Comparison of ENCODE assay signal across 27 mouse cellular contexts in genomic region chr9:94449911-94450310, GRCm38 (mm10).
DNase-seq lines count a peak whose midpoint lies in the region; ATAC-seq and TF ChIP-seq lines count a peak whose summit lies in the region.
"Had no signal": no experiment of that assay in that cellular context is flagged by ENCODE, and none has a peak within 500 bp of the region (broad histone marks: within the 10 kb centered on the region; RNA-seq: fewer than 3 reads in every experiment).

No protein-coding gene starts in this region.

- H3K4me3 ChIP-seq in heart, embryonic 10.5 days, result no peak overlapping the region
- no peak overlapping the region for H3K4me3 ChIP-seq in heart, embryonic 11.5 days (ENCODE audit: low read depth, low read length)
- no peak overlapping the region for H3K4me3 ChIP-seq in lung, embryonic 15.5 days
- no peak overlapping the region for H3K4me3 ChIP-seq in midbrain, postnatal 0 days (ENCODE audit: low read depth, low read length)
- H3K4me3 ChIP-seq in gastrocnemius, adult 2 months, result no peak overlapping the region
- H3K4me3 ChIP-seq: embryonic facial prominence, embryonic 10.5 days; embryonic facial prominence, embryonic 13.5 days; erythroblast, embryonic 14.5 days; forebrain, embryonic 12.5 days; forebrain, embryonic 15.5 days; heart, embryonic 13.5 days had no signal

- no peaks in the 10 kb centered on the region for H3K27me3 ChIP-seq in heart, embryonic 10.5 days (ENCODE audit: insufficient read depth, poor library complexity, severe bottlenecking)
- no peaks in the 10 kb centered on the region for H3K27me3 ChIP-seq in heart, embryonic 11.5 days (ENCODE audit: control insufficient read depth, insufficient read depth, low read length)
- no peaks in the 10 kb centered on the region for H3K27me3 ChIP-seq in lung, embryonic 15.5 days
- H3K27me3 ChIP-seq in midbrain, postnatal 0 days (ENCODE audit: insufficient read depth, low read length), result no peaks in the 10 kb centered on the region
- H3K27me3 ChIP-seq: embryonic facial prominence, embryonic 13.5 days; heart, embryonic 13.5 days had no signal

- H3K9ac ChIP-seq in heart, embryonic 11.5 days (ENCODE audit: low read depth, low read length), result no peak overlapping the region
- H3K9ac ChIP-seq in lung, embryonic 15.5 days, result no peak overlapping the region
- H3K9ac ChIP-seq in midbrain, postnatal 0 days (replicated peaks; ENCODE audit: low read length, poor library complexity, severe bottlenecking), result no peak overlapping the region
- H3K9ac ChIP-seq: embryonic facial prominence, embryonic 13.5 days; forebrain, embryonic 12.5 days; forebrain, embryonic 15.5 days; heart, embryonic 13.5 days; hindbrain, embryonic 14.5 days had no signal

- no peaks in the 10 kb centered on the region for H3K4me1 ChIP-seq in heart, embryonic 10.5 days
- no peaks in the 10 kb centered on the region for H3K4me1 ChIP-seq in heart, embryonic 11.5 days (ENCODE audit: control insufficient read depth, insufficient read depth, low read length)
- H3K4me1 ChIP-seq in lung, embryonic 15.5 days, result no peaks in the 10 kb centered on the region
- no peaks in the 10 kb centered on the region for H3K4me1 ChIP-seq in midbrain, postnatal 0 days (ENCODE audit: insufficient read depth, low read length)
- H3K4me1 ChIP-seq: embryonic facial prominence, embryonic 10.5 days; forebrain, embryonic 12.5 days; forebrain, embryonic 15.5 days; heart, embryonic 13.5 days had no signal

- H3K27ac ChIP-seq in heart, embryonic 10.5 days, result no peak overlapping the region
- no peak overlapping the region for H3K27ac ChIP-seq in heart, embryonic 11.5 days (ENCODE audit: low read depth, low read length)
- no peak overlapping the region for H3K27ac ChIP-seq in lung, embryonic 15.5 days
- H3K27ac ChIP-seq in midbrain, postnatal 0 days (ENCODE audit: low read depth, low read length), result no peak overlapping the region
- no peak overlapping the region for H3K27ac ChIP-seq in gastrocnemius, adult 2 months
- H3K27ac ChIP-seq: embryonic facial prominence, embryonic 10.5 days; embryonic facial prominence, embryonic 13.5 days; forebrain, embryonic 12.5 days; forebrain, embryonic 15.5 days; heart, embryonic 13.5 days; hindbrain, embryonic 14.5 days had no signal

- no peaks in the 10 kb centered on the region for H3K36me3 ChIP-seq in heart, embryonic 10.5 days
- H3K36me3 ChIP-seq in heart, embryonic 11.5 days (ENCODE audit: control insufficient read depth, insufficient read depth, low read length), result no peaks in the 10 kb centered on the region
- H3K36me3 ChIP-seq in lung, embryonic 15.5 days, result no peaks in the 10 kb centered on the region
- H3K36me3 ChIP-seq in midbrain, postnatal 0 days (ENCODE audit: insufficient read depth, low read length), result no peaks in the 10 kb centered on the region
- H3K36me3 ChIP-seq: embryonic facial prominence, embryonic 10.5 days; embryonic facial prominence, embryonic 13.5 days; forebrain, embryonic 12.5 days; forebrain, embryonic 15.5 days; heart, embryonic 13.5 days had no signal

- 70% methylated on average over 8 of the region's 8 CpGs for whole genome bisulfite sequencing in heart, embryonic 10.5 days
- 58% methylated on average over 8 of the region's 8 CpGs for WGBS in heart, embryonic 11.5 days (ENCODE audit: insufficient replicate concordance)
- WGBS in lung, embryonic 15.5 days, result 46% methylated on average over 8 of the region's 8 CpGs
- 86% methylated on average over 8 of the region's 8 CpGs for WGBS in midbrain, postnatal 0 days

- no peak for ATAC-seq in heart, embryonic 11.5 days (replicated peaks; ENCODE audit: insufficient number of reproducible peaks, low FRiP score, low TSS enrichment)
- ATAC-seq in lung, embryonic 15.5 days (ENCODE audit: borderline replicate concordance, extremely low read depth, low FRiP score, low TSS enrichment), result peak; percentile 70; the same call in 1 of the 2 replicates
- no peak for ATAC-seq in midbrain, postnatal 0 days (ENCODE audit: low FRiP score)
- ATAC-seq: activated CD4-positive, CD25-positive, alpha-beta regulatory T cell, adult 4 months; forebrain, embryonic 15.5 days had no signal

- DNase-seq in heart, embryonic 10.5 days (ENCODE audit: low spot score), result peak; percentile 56
- peak; percentile 63 for DNase-seq in lung, postnatal 10 days
- peak; percentile 60 for DNase-seq in lung, postnatal 36 days
- DNase-seq in midbrain, postnatal 0 days (ENCODE audit: low spot score), result no peak
- no peak for DNase-seq in gastrocnemius, adult 2 months
- DNase-seq in frontal cortex, postnatal 25 days (ENCODE audit: low spot score in 2 of 2), result no peak
- DNase-seq: adrenal gland, adult 8-10 months; adrenal gland, postnatal 25 days; cerebellum, adult 11-12 months; cerebellum, adult 8-10 months; cerebellum, postnatal 10 days; cerebellum, postnatal 36 days; embryo, embryonic 11 days; gastrocnemius, postnatal 14 days; heart, adult 11 months; heart, postnatal 14 days; heart, postnatal 4 days had no signal

- no peak for TF ChIP-seq CTCF in midbrain, postnatal 0 days (IDR thresholded peaks at IDR 0.05)
- no peak for TF ChIP-seq CTCF in gastrocnemius, adult 2 months (IDR thresholded peaks at IDR 0.05)

- intact Hi-C loops in gastrocnemius, adult 2 months (cut with DNase I), result no loop called here

- no peaks in the 10 kb centered on the region for H3K9me3 ChIP-seq in heart, embryonic 10.5 days
- H3K9me3 ChIP-seq in heart, embryonic 11.5 days (replicated peaks; ENCODE audit: control insufficient read depth, low read length), result no peaks in the 10 kb centered on the region
- no peaks in the 10 kb centered on the region for H3K9me3 ChIP-seq in lung, embryonic 15.5 days
- H3K9me3 ChIP-seq in midbrain, postnatal 0 days (ENCODE audit: low read length), result no peaks in the 10 kb centered on the region
- H3K9me3 ChIP-seq: embryonic facial prominence, embryonic 10.5 days; embryonic facial prominence, embryonic 13.5 days; forebrain, embryonic 12.5 days; forebrain, embryonic 15.5 days; heart, embryonic 13.5 days had no signal

- H3K4me2 ChIP-seq in heart, embryonic 11.5 days, result no peak overlapping the region
- no peak overlapping the region for H3K4me2 ChIP-seq in lung, embryonic 15.5 days
- no peak overlapping the region for H3K4me2 ChIP-seq in midbrain, postnatal 0 days (ENCODE audit: low read depth, low read length, poor library complexity, severe bottlenecking)
- H3K4me2 ChIP-seq: embryonic facial prominence, embryonic 13.5 days; forebrain, embryonic 12.5 days; forebrain, embryonic 15.5 days; heart, embryonic 13.5 days; hindbrain, embryonic 14.5 days had no signal

Comparison
In these comparisons a context has a peak if more than half of its experiments do, and no peak if none do; other contexts are left out.
1. DNase-seq: peak in heart, embryonic 10.5 days (single experiment), lung, postnatal 10 days (single experiment) and lung, postnatal 36 days (single experiment); none in midbrain, postnatal 0 days (single experiment), gastrocnemius, adult 2 months (single experiment) and frontal cortex, postnatal 25 days (0 of 2).